Mouse (Mus musculus): ENCODE measurements around the gene Sergef. TPM values are rescaled to one million over a fixed set of nuclear protein-coding genes. Genes with fewer than 3 reads are reported as not detected.

The Sergef gene
- polyA plus RNA-seq, 1 experiment: 38.7 TPM

GRCm38 (mm10) chr7:46556358-46557118, 83.1 kb downstream of the Sergef start:
- DNase-seq: peak in 1 of 2 experiments; percentile 41
- 78% methylated on average over 13 of the region's 13 CpGs for WGBS
- TF ChIP-seq CTCF (IDR thresholded peaks at IDR 0.05; ENCODE audit: borderline replicate concordance, insufficient read depth, low read depth, low read length) (no peak), POLR2A (IDR thresholded peaks at IDR 0.05; ENCODE audit: borderline replicate concordance, insufficient read depth, low read length) (no peak)
- Histone ChIP-seq H3K27ac (ENCODE audit: insufficient read depth, low read length) (peak overlapping the region; percentile 44), H3K27me3 (ENCODE audit: control insufficient read depth, insufficient read depth, low read length) (no peaks in the 10 kb centered on the region), H3K4me3 (replicated peaks; ENCODE audit: insufficient read depth, low read depth, low read length) (no peak overlapping the region), H3K4me1 (ENCODE audit: control insufficient read depth, insufficient read depth, low read length) (peaks cover 75% of the 10 kb centered on the region)

GRCm38 (mm10) chr7:46555731-46556130, 83.9 kb downstream of the Sergef start:
- WGBS: 72% methylated on average over 7 of the region's 7 CpGs
- no peaks in the 10 kb centered on the region for H3K27me3 ChIP-seq (ENCODE audit: control insufficient read depth, insufficient read depth, low read length)
- peak in 1 of 2 experiments; percentile 57 for DNase-seq
- H3K27ac ChIP-seq (ENCODE audit: insufficient read depth, low read length): peak overlapping the region; percentile 12; the same call in 1 of the 2 replicates
- peaks cover 72% of the 10 kb centered on the region for H3K4me1 ChIP-seq (ENCODE audit: control insufficient read depth, insufficient read depth, low read length)
- no peak for TF ChIP-seq CTCF (IDR thresholded peaks at IDR 0.05; ENCODE audit: borderline replicate concordance, insufficient read depth, low read depth, low read length)
- no peak overlapping the region for H3K4me3 ChIP-seq (replicated peaks; ENCODE audit: insufficient read depth, low read depth, low read length)

DNA sequence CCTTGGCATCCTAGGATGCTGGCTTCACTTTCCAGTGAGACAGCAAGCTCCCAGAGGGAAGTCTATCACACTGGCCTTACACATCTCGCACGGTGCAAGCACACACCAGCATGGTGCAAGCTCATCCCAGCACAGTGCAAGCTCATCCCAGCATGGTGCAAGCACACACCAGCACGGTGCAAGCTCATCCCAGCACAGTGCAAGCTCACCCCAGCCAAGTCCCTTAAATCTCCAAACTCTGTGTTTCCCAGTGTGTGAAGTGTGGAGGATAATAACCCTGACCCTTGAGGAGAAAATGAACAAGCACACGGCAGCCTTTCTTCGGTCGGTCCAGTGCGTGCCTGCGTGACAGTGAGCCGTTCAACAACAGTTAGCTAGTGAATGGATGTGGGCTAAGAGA, 84.8 kb downstream of the Sergef start:
- Histone ChIP-seq H3K4me3 (replicated peaks; ENCODE audit: insufficient read depth, low read depth, low read length) (no peak overlapping the region), H3K4me1 (ENCODE audit: control insufficient read depth, insufficient read depth, low read length) (peaks cover 64% of the 10 kb centered on the region), H3K27me3 (ENCODE audit: control insufficient read depth, insufficient read depth, low read length) (no peaks in the 10 kb centered on the region), H3K27ac (ENCODE audit: insufficient read depth, low read length) (peak overlapping the region; percentile 9)
- TF ChIP-seq POLR2A (IDR thresholded peaks at IDR 0.05; ENCODE audit: borderline replicate concordance, insufficient read depth, low read length): no peak
- no peak for TF ChIP-seq CTCF (IDR thresholded peaks at IDR 0.05; ENCODE audit: borderline replicate concordance, insufficient read depth, low read depth, low read length)
- no peak for DNase-seq
- 71% methylated on average over 9 of the region's 9 CpGs for WGBS

- Histone ChIP-seq H3K4me3 (replicated peaks; ENCODE audit: insufficient read depth, low read depth, low read length) (no peak overlapping the region), H3K27ac (ENCODE audit: insufficient read depth, low read length) (0 out of 2 replicates have a peak overlapping the region, but pooled peaks have one; percentile 12), H3K4me1 (ENCODE audit: control insufficient read depth, insufficient read depth, low read length) (peaks cover 60% of the 10 kb centered on the region), H3K27me3 (ENCODE audit: control insufficient read depth, insufficient read depth, low read length) (no peaks in the 10 kb centered on the region)
- 40% methylated on average over 7 of the region's 7 CpGs for WGBS
- no peak for TF ChIP-seq POLR2A (IDR thresholded peaks at IDR 0.05; ENCODE audit: borderline replicate concordance, insufficient read depth, low read length)
- no peak for TF ChIP-seq CTCF (IDR thresholded peaks at IDR 0.05; ENCODE audit: borderline replicate concordance, insufficient read depth, low read depth, low read length)
- peak in 1 of 2 experiments; percentile 42 for DNase-seq
These were observed 85.6 kb downstream of the Sergef start for GRCm38 (mm10) chr7:46554003-46554402.

GRCm38 (mm10) chr7:46551935-46552752, 87.5 kb downstream of the Sergef start:
- H3K27ac ChIP-seq (ENCODE audit: insufficient read depth, low read length): no peak overlapping the region
- H3K27me3 ChIP-seq (ENCODE audit: control insufficient read depth, insufficient read depth, low read length): no peaks in the 10 kb centered on the region
- 57% methylated on average over 20 of the region's 20 CpGs for WGBS
- TF ChIP-seq POLR2A (IDR thresholded peaks at IDR 0.05; ENCODE audit: borderline replicate concordance, insufficient read depth, low read length): no peak
- DNase-seq: peak in 1 of 2 experiments; percentile 27
- no peak overlapping the region for H3K4me3 ChIP-seq (replicated peaks; ENCODE audit: insufficient read depth, low read depth, low read length)
- peaks cover 44% of the 10 kb centered on the region for H3K4me1 ChIP-seq (ENCODE audit: control insufficient read depth, insufficient read depth, low read length)

DNA sequence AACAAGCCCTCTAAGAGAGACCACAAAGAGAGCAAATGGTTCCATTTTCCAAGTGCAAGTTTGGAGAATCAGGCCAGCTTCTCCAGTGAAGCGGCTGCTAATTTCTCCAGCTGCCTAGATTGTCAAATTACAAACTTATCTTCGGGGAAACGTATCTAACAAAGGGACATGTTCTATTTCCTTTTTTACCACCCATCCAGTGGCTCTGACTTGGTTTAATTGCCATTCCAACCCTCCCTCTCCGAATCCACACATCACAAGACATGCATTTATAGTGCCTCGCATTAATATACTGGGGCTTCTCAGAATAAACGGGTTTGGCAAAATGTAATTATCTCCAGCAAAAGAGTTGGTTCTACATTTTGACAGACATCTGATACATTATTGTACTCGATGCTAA, 88.4 kb downstream of the Sergef start:
- peaks cover 36% of the 10 kb centered on the region for H3K4me1 ChIP-seq (ENCODE audit: control insufficient read depth, insufficient read depth, low read length)
- no peaks in the 10 kb centered on the region for H3K27me3 ChIP-seq (ENCODE audit: control insufficient read depth, insufficient read depth, low read length)
- no peak overlapping the region for H3K27ac ChIP-seq (ENCODE audit: insufficient read depth, low read length)
- no peak for TF ChIP-seq CTCF (IDR thresholded peaks at IDR 0.05; ENCODE audit: borderline replicate concordance, insufficient read depth, low read depth, low read length)
- TF ChIP-seq POLR2A (IDR thresholded peaks at IDR 0.05; ENCODE audit: borderline replicate concordance, insufficient read depth, low read length): no peak
- WGBS: 66% methylated on average over 7 of the region's 7 CpGs
- no peak for DNase-seq
- H3K4me3 ChIP-seq (replicated peaks; ENCODE audit: insufficient read depth, low read depth, low read length): no peak overlapping the region

- no peak overlapping the region for H3K4me3 ChIP-seq (replicated peaks; ENCODE audit: insufficient read depth, low read depth, low read length)
- no peak overlapping the region for H3K27ac ChIP-seq (ENCODE audit: insufficient read depth, low read length)
- H3K4me1 ChIP-seq (ENCODE audit: control insufficient read depth, insufficient read depth, low read length): peaks cover 35% of the 10 kb centered on the region
- WGBS: 91% methylated on average over 3 of the region's 3 CpGs
- TF ChIP-seq CTCF (IDR thresholded peaks at IDR 0.05; ENCODE audit: borderline replicate concordance, insufficient read depth, low read depth, low read length) (no peak), POLR2A (IDR thresholded peaks at IDR 0.05; ENCODE audit: borderline replicate concordance, insufficient read depth, low read length) (no peak)
- no peaks in the 10 kb centered on the region for H3K27me3 ChIP-seq (ENCODE audit: control insufficient read depth, insufficient read depth, low read length)
- DNase-seq: no peak
These were observed 91.5 kb downstream of the Sergef start for GRCm38 (mm10) chr7:46548124-46548523.
